Mouse (Mus musculus): ENCODE measurements around the gene Fbxo45.

Gene Fbxo45

DNA sequence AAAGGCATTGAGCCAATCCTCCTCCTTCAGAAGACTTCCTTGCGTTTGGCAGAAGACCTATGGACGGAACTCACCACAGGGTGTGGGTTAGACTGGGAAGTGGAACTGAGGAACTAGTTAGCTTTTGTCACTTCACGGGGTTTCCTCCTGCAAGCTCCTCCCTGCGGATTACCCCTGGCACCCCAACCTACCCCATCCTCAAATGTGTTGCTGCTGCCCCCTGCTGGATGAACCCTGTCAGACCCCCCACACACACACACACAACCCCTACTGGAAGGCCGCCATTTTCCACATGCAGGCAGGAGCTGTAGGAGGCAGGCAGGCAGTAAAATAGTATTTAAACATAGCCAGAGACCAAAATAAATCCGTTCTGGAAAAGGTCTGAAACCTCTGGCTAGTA lies 44.3 kb downstream of the Fbxo45 start:
- peak; percentile 72 to 78 for DNase-seq

DNA sequence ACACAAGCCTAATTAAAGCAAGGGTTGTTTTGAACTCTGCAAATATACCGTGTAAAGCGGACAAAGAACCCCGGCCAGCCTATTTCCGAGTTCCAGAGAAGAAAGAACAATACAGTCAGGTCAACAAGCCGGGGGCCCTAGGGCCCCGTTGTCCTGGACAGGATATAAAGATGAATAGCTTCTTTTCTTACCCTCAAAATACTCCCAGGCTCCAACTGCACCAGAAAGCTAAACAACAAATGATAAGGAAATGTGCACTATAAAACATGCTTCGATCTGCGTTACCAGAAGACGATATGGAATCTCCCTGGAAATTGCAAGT lies 46.0 kb downstream of the Fbxo45 start:
- peak in 1 of 2 experiments; percentile 24 for DNase-seq

DNA sequence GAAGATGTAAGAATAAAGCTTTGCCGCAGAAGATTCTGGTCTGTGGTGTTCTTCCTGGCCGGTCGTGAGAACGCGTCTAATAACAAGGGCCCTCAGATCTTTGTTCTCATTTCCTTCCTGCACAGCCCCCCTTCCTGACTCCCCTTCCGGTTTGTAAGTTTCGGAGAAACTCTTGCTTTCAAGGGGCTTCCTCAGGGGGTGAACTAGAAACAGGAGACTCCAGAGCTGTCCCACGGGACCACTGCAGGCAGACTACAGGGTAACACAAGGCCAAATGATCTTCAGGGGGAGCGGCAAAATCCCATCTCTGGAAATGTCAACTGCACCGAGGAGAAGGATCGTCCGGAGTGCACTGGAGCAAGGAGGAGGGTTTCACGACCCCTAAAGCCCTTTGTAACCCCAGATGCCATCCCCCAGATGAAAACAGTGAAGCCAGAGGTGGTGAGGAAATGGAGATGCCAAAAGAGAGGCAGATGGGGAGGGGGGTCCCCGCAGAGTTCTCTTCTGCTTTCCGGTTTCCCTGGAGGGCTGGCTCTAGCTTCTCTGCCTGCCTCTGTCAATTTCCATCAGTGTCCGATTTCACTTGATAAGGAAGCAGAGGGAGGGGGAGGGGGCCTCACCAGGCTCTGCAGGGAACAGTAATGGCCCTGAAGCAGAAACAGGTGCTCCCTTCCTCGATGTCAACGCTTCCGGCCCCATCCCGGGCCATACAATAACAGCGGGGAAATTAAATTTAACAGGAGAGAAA lies 46.5 kb downstream of the Fbxo45 start:
- peak; percentile 56 to 66 for DNase-seq

DNA sequence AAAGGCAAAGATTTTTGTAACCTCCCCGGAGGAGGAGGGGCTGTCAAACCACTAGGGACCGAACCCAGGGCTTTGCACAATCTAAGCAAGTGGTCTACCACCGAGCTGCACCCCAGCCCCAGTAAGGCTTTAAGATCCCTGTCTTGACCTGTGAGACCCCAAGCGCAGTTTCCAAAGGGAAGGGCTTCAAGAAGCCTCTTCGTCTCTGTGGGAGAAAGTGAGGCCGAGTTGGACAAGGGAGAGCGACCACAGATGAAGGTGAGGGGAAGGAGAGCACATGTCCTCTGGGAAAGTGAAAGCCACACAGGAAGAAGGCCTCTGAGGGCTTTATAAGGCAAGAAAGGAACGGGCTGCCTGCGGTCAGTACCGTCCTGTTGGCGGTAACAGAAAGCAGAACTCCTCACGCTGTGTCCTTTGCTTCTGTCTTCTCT lies 56.9 kb downstream of the Fbxo45 start:
- peak; percentile 6 to 46 for DNase-seq

DNA sequence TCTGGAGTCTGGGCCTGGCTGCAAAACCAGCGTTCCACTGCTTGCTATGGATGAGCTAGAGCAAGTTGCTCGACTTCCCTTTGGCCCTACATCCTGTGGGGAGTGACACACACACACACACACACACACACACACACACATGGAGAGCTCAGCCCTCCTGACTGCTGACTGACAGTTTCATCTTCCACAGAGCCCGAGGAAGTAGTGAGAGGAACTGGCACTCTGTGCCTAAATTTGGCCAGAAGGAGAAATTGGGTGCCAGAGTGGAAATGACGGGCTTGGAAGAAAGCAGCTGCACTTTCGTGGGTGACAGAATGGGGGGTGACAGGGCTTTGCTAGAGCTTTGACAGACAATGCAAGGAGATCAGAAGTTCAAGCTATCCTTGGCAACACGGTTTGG lies 57.8 kb downstream of the Fbxo45 start:
- DNase-seq: peak; percentile 50 to 51

DNA sequence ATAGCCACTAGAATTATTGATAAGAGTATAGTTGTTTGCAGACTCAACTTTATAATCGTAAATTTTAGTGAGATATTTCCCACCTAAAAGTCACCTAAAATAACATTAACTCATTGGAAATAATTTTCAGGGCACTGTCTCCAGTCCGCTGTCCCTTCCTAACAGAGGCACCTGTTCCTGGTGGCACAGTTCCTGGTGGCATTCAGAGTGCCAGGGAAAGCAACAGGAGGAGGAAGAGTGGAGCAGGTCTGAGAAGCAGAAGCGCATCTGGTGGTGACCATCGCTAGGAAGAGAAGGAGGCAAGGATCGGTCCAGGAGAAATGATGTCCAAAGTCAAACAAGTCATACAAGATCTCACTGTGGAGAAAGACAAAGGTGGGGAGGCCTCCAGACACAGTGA lies 60.9 kb downstream of the Fbxo45 start:
- DNase-seq: no peak

Measured in kidney, postnatal 25 days (tissue).